Mouse (Mus musculus): ENCODE results near the gene Hist3h2ba. TPM values are rescaled to one million over a fixed set of nuclear protein-coding genes. Genes with fewer than 3 reads are reported as not detected.

Hist3h2ba gene
- polyA plus RNA-seq, 1 experiment from 2014 or later, result 9.5 TPM

DNA sequence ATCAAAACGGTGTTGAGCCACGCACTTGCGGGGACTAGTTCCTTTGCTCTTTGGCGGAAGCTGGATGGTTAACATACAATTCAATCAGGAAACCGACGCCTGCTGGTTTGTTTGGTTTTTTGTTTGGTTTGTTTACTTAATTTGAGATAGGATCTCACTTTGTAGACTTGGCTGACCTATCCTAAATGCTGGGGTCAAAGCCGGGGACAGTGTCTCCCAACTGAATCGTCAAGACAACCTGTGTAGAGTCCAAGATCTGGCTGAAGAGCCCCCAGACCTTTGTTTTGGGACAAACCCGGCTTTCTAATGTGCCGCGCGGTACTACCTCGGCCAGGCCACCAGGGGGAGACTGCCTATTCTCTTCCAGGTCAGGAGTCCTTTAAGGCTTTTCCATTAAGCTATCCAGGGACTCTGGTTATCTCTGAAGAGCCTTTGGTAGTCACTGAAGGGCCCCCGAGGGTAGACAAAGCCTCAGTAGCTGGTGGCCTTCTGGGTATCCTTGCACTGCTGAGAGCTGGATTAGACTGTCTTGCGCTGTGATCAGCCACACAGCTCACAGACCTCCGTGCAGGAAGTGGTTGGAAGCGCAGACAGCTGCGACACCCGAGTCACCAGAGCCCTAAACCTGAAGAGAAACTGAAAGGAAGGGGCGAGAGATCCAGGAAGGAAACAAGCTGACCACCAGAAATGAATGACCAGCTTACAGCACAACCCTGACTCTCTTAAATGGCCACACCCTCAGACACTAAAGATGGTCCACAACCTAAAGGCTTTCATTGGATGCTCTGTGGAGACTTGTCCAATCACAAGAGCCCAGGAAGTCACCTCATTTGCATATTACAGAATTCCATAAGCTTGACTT, 20.7 kb upstream of the Hist3h2ba start:
- Histone ChIP-seq H3K36me3 (ENCODE audit: insufficient read depth) (peaks cover 20% of the 10 kb centered on the region), H3K9me3 (ENCODE audit: low read depth, low read length) (no peaks in the 10 kb centered on the region), H3K27me3 (ENCODE audit: insufficient read depth, low read length) (no peaks in the 10 kb centered on the region), H3K27ac (ENCODE audit: low read depth) (no peak overlapping the region), H3K4me1 (ENCODE audit: insufficient read depth) (no peaks in the 10 kb centered on the region), H3K4me2 (peak overlapping the region; percentile 50), H3K4me3 (ENCODE audit: low read depth, low read length) (peak overlapping the region; percentile 14; the same call in 1 of the 2 replicates), H3K9ac (0 out of 2 replicates have a peak overlapping the region, but pooled peaks have one; percentile 10)
- peak; percentile 84 for TF ChIP-seq CTCF (IDR thresholded peaks at IDR 0.05; ENCODE audit: low read depth)
- DNase-seq, result peak; percentile 82
- 23% methylated on average over 20 of the region's 20 CpGs for WGBS
- peak; percentile 72 for ATAC-seq (ENCODE audit: insufficient read depth)

- Histone ChIP-seq H3K27me3 (ENCODE audit: insufficient read depth, low read length) (no peaks in the 10 kb centered on the region), H3K4me3 (ENCODE audit: low read depth, low read length) (no peak overlapping the region), H3K4me1 (ENCODE audit: insufficient read depth) (no peaks in the 10 kb centered on the region), H3K4me2 (no peak overlapping the region), H3K9ac (no peak overlapping the region), H3K36me3 (ENCODE audit: insufficient read depth) (peaks cover 30% of the 10 kb centered on the region), H3K27ac (ENCODE audit: low read depth) (no peak overlapping the region), H3K9me3 (ENCODE audit: low read depth, low read length) (no peaks in the 10 kb centered on the region)
- WGBS, result 64% methylated on average over 4 of the region's 4 CpGs
- ATAC-seq (ENCODE audit: insufficient read depth) (no peak), DNase-seq (no peak)
- TF ChIP-seq CTCF (IDR thresholded peaks at IDR 0.05; ENCODE audit: low read depth), result no peak
These were observed 19.7 kb upstream of the Hist3h2ba start for GRCm38 (mm10) chr11:58929055-58929454.

GRCm38 (mm10) chr11:58929641-58930040, 19.1 kb upstream of the Hist3h2ba start:
- Histone ChIP-seq H3K27me3 (ENCODE audit: insufficient read depth, low read length) (no peaks in the 10 kb centered on the region), H3K36me3 (ENCODE audit: insufficient read depth) (peaks cover 35% of the 10 kb centered on the region), H3K4me1 (ENCODE audit: insufficient read depth) (no peaks in the 10 kb centered on the region), H3K4me2 (no peak overlapping the region), H3K9ac (no peak overlapping the region), H3K9me3 (ENCODE audit: low read depth, low read length) (no peaks in the 10 kb centered on the region), H3K27ac (ENCODE audit: low read depth) (peak overlapping the region; percentile 46; the same call in 1 of the 2 replicates), H3K4me3 (ENCODE audit: low read depth, low read length) (no peak overlapping the region)
- DNase-seq, result no peak
- ATAC-seq (ENCODE audit: insufficient read depth), result no peak
- no peak for TF ChIP-seq CTCF (IDR thresholded peaks at IDR 0.05; ENCODE audit: low read depth)
- 42% methylated on average over 3 of the region's 3 CpGs for WGBS

- H3K4me3 ChIP-seq (ENCODE audit: low read depth, low read length), result no peak overlapping the region
- ATAC-seq (ENCODE audit: insufficient read depth) (no peak), DNase-seq (no peak)
- TF ChIP-seq CTCF (IDR thresholded peaks at IDR 0.05; ENCODE audit: low read depth), result no peak
- no peak overlapping the region for H3K9ac ChIP-seq
- no peaks in the 10 kb centered on the region for H3K27me3 ChIP-seq (ENCODE audit: insufficient read depth, low read length)
- H3K4me1 ChIP-seq (ENCODE audit: insufficient read depth), result no peaks in the 10 kb centered on the region
- peaks cover 40% of the 10 kb centered on the region for H3K36me3 ChIP-seq (ENCODE audit: insufficient read depth)
- no peak overlapping the region for H3K4me2 ChIP-seq
- no peaks in the 10 kb centered on the region for H3K9me3 ChIP-seq (ENCODE audit: low read depth, low read length)
- WGBS, result 77% methylated on average over 3 of the region's 3 CpGs
- no peak overlapping the region for H3K27ac ChIP-seq (ENCODE audit: low read depth)
These were observed 18.5 kb upstream of the Hist3h2ba start for GRCm38 (mm10) chr11:58930254-58930653.

DNA sequence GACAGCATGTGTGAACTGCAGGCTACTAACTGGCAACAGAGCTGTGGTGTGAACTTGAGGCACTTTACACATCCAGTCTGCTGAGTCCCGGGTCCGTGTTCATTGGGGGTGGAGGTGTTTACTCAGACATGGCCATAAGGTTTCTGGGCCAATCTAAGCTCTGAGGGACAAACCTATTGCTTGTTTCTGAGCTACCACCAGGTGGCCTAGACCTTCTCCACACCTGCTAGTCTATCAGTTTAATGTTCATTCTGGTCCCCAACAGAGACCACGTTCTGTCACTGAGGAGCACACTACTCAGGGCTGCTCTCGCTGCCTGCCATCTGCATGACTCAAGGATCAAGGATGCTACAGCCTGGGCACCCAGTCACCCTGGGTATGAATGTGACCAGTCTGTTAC, 17.1 kb upstream of the Hist3h2ba start:
- DNase-seq (no peak), ATAC-seq (ENCODE audit: insufficient read depth) (no peak)
- no peaks in the 10 kb centered on the region for H3K9me3 ChIP-seq (ENCODE audit: low read depth, low read length)
- H3K4me3 ChIP-seq (ENCODE audit: low read depth, low read length), result no peak overlapping the region
- H3K9ac ChIP-seq, result no peak overlapping the region
- no peaks in the 10 kb centered on the region for H3K27me3 ChIP-seq (ENCODE audit: insufficient read depth, low read length)
- no peak overlapping the region for H3K27ac ChIP-seq (ENCODE audit: low read depth)
- peak; percentile 28; the same call in 1 of the 2 replicates for TF ChIP-seq CTCF (IDR thresholded peaks at IDR 0.05; ENCODE audit: low read depth)
- no peak overlapping the region for H3K4me2 ChIP-seq
- no peaks in the 10 kb centered on the region for H3K4me1 ChIP-seq (ENCODE audit: insufficient read depth)
- WGBS, result 63% methylated on average over 4 of the region's 4 CpGs
- peaks cover 51% of the 10 kb centered on the region for H3K36me3 ChIP-seq (ENCODE audit: insufficient read depth)

DNA sequence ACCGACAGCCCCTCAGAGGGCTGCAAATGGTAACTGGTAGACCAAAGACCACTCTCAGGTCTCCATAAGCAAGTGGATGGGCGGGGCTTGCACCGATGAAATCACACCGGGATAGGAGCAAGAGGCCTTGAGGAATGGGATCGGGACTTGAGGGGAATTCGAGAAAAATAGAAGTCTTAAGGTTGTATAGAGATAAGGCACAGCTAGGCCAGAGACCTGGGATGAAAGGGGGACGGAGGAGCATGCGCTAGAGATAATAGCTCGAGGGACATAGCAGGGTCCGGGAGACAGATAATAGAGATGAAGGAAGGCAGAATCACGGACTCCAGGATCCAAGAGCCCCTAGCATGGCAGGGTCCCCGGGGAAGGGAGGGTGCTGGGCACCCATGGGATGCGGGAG, 10.8 kb upstream of the Hist3h2ba start:
- no peaks in the 10 kb centered on the region for H3K9me3 ChIP-seq (ENCODE audit: low read depth, low read length)
- H3K4me3 ChIP-seq (ENCODE audit: low read depth, low read length), result peak overlapping the region; percentile 94
- peak overlapping the region; percentile 91 for H3K9ac ChIP-seq
- H3K27ac ChIP-seq (ENCODE audit: low read depth), result peak overlapping the region; percentile 95; the same call in 1 of the 2 replicates
- WGBS, result 2% methylated on average over 13 of the region's 13 CpGs
- no peak for TF ChIP-seq CTCF (IDR thresholded peaks at IDR 0.05; ENCODE audit: low read depth)
- H3K36me3 ChIP-seq (ENCODE audit: insufficient read depth), result peaks cover 36% of the 10 kb centered on the region
- ATAC-seq (ENCODE audit: insufficient read depth) (no peak), DNase-seq (peak; percentile 53)
- peak overlapping the region; percentile 92 for H3K4me2 ChIP-seq
- no peaks in the 10 kb centered on the region for H3K27me3 ChIP-seq (ENCODE audit: insufficient read depth, low read length)
- H3K4me1 ChIP-seq (ENCODE audit: insufficient read depth), result peaks cover 4% of the 10 kb centered on the region; the same call in 1 of the 2 replicates

DNA sequence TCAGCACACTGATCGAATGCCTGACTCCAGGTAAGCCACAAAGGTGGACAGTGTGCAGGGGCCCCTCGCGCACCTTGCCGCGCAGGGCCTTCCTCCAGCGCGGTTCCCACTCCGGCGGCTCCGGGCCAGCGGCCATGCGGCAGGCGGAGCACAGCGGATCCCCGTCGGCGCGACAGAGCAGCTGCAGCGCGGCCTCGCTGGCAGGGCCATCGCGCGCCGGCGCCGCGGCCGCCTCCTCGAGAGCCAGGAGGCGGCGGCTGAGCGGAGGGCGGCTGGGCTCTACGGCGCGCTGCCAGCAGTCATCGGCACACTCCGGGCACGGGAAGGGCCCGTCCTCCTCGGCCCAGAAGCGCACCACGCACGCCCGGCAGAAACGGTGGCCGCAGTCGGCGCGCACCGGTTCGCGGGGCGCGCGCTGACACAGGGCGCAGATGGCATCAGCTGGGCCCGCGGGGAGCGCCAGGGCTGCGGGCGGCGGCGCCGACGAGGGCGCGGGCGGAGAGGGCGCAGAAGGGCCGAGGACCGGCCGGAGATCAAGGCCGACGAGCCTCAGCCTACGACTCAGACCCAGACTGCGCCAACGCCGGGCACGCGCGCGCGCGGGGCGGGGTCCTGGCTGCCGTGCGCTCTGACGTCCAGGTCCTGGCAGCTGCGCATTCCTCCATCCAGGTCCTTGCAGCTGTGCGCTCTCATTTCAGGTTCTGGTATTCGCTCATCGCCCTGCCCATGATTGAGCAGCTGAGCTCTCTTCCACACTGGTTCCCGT, 10.2 kb upstream of the Hist3h2ba start, which contains the start of gene Rnf187:
TSS of gene Rnf187 (minus strand) at position 595 of the 766 bp plus-strand sequence.
- peak within 1 kb of the TSS; percentile 91 for H3K9ac ChIP-seq
- peak within 1 kb of the TSS; percentile 94 for H3K4me3 ChIP-seq (ENCODE audit: low read depth, low read length)
- under 1% methylated on average over 94 of the region's 95 CpGs for WGBS
- peak within 1 kb of the TSS; percentile 92 for H3K4me2 ChIP-seq
- H3K27me3 ChIP-seq (ENCODE audit: insufficient read depth, low read length), result no peaks in the 10 kb centered on the region
- peaks cover 30% of the 10 kb centered on the region for H3K36me3 ChIP-seq (ENCODE audit: insufficient read depth)
- no peak for TF ChIP-seq CTCF (IDR thresholded peaks at IDR 0.05; ENCODE audit: low read depth)
- H3K4me1 ChIP-seq (ENCODE audit: insufficient read depth), result peaks cover 4% of the 10 kb centered on the region; the same call in 1 of the 2 replicates
- H3K27ac ChIP-seq (ENCODE audit: low read depth), result peak within 1 kb of the TSS; percentile 95
- ATAC-seq (ENCODE audit: insufficient read depth), result peak; percentile 99
- peak; percentile 97 for DNase-seq
- no peaks in the 10 kb centered on the region for H3K9me3 ChIP-seq (ENCODE audit: low read depth, low read length)

Measured in lung, embryonic 14.5 days (tissue).